Mouse (Mus musculus) ZHBTc4 (cell line): Measurements from ENCODE around the gene Gm8439.

ENCODE experiments used
- DNase-seq: peaks from one replicate; pipeline ENCODE4 v3.0.0-alpha.2; 2011; ENCODE audit warnings: low read depth, low spot score

Gene Gm8439

DNA sequence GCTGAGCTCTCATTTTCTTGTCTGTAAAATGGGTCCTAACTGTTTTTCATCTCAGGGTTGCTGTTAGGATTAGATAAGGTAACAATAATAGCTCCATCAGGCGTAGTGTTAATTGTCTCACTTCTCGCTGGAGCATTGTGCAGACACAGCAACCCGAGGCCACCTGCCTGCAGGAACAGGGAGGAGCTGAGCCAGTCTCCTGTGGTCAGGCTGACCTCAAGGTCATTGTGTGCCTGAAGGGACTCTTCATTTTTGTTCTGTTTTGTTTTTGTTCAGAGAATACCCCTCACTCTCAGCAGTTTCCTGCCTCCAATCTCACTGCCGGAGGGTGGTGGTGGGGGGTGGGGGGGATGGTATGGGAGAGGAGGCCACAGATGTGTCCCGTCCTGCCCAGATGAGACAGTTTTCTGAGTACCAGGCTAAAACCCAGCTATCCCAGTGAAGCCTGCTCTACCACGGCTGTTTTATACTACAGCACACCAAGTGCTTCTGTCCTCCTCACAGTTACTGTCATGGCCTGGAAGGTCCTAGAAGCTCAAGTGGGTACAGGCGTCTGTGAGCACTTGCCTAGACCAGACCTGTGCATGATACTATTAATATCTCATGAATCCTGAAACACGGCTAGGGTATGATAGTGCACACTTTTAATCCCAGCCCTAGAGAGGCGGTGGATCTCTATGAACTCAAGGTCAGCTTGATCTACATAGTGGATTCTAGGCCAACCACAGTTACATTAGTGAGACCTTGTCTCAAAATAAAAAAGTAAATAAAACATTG lies 23.9 kb downstream of the Gm8439 start:
- peak; percentile 62 for DNase-seq

DNA sequence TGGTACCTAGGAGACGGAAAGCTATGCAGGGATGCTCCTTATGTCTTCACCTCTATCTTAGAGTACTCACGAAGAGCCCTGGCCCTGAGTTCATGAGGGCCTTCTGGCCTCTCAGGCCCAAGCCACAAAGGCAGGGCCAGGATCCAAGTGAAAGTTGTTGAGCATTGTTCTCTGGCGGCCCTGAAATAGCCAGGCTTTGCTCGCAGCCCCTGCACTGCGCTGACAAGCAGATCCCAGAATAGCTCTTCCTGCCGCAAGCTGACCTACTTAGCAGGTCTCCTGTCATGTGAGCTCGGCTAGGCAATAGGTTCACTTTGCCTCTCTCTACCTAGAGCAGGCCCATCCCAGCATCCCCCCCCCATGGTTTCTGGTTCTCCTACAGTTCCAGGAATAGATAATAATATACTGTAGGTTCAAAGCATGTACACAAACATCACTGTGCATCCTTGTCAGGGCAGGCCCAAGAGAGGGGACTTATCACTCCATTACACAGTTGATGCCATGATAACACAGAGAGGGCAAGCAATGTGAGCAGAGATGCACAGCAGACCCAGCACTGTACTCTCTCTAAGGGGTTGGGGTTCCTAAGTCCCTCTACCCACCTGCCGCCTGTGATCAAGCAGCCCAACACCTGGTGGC lies 25.3 kb downstream of the Gm8439 start:
- no peak for DNase-seq

DNA sequence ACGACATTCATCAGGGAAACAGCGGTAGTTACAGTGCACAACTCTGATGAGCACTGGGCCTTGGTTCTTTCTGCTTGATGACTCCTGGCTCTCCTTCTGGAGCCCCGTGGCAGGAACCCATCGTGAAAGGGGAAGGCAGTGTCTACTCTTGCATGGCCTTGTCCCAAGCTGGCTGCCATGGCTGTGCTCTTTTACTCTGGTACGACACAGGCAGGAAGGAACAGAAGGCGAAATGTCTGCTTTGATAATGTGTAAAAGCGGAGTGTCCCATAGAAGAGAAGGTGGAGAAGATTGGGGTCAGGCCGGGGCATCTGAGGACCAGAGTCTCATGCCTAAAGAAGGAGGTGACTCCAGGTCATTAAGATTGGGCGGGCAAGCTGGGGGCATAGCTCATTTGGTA lies 26.1 kb downstream of the Gm8439 start:
- DNase-seq = no peak

DNA sequence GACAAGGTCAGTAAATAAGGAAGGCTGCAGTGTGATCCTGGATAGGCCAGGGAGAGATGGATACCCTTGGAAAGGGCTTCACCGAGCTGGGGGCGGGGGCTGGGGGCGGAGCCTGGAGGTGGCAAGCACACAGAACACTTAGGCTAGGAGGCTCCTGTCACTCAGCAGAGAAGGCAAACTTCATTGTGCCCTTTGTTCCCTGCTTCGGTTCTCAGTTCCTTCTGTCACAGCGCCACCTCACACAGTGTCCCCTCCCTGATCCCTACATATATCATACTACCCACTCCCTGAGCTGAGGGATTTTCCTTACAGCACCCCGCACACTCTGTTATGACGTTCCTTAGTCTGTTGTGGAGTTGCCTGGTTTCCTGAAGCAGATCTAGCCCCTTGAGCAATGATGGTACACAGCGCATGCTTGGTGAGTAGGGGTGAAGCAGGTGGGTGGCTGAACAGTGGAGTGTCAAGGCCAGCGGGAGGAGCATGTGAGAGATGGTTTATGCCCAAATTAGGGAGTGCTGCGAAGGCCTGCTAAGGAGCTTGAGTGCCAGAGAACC lies 27.1 kb downstream of the Gm8439 start:
- peak; percentile 81 for DNase-seq

DNA sequence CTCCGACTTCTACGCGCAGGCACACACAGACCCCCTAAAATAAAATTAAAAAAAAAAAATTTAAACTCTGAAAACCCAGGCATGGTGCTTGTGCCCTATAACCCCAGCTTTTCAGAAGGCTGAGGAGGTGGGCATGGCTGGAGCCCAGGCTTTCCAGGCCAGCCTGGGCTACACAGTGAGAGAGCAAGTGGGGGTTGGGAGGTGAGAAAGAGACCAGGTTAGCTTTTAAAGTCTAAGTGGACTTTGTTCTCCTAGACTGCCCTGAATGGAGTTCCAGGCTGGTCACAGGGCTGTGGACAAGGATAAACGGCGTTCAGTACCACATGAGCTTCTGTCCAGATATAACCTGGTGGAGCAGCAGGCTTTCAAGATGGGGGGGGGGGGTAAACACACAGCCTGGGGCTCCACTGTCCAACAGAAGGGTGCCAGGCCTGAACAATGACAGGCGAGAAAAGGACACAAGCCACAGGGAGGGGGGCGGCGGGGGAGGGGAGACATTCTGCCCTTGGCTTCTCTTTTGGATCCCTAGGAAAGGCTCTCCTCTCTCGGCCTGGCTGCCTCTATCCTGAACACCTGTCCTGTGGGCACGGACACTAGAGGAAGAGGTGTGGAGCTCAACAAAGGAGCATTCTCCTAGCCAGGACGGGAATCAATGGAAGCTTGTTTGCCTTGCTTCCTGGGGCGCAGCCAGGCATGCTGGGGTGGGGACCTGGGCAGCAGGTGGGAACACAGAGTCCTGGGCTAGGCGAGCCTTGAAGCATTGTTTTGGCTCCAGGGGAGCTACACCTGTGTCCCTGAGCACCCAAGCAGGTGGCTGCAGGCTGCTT lies 27.9 kb downstream of the Gm8439 start:
- peak; percentile 33 for DNase-seq

DNA sequence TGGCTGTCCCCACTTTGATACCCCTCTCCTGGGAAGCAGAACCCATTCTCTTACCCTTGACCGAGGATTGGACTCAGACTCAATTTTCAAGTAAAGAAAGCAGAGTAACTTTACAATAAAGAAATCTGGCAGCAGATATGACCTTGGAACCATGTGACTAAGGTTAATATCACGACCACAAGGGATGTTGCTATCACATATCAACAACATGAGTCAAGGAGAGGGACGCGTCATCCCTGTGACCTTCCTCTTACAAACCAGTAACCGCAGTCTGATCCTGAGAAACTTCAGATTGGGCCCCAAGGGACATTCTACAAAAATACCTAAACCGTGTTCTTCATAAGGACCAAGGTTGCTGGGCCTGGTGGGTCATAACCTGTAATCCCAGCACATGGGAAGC lies 39.2 kb downstream of the Gm8439 start:
- DNase-seq = no peak

DNA sequence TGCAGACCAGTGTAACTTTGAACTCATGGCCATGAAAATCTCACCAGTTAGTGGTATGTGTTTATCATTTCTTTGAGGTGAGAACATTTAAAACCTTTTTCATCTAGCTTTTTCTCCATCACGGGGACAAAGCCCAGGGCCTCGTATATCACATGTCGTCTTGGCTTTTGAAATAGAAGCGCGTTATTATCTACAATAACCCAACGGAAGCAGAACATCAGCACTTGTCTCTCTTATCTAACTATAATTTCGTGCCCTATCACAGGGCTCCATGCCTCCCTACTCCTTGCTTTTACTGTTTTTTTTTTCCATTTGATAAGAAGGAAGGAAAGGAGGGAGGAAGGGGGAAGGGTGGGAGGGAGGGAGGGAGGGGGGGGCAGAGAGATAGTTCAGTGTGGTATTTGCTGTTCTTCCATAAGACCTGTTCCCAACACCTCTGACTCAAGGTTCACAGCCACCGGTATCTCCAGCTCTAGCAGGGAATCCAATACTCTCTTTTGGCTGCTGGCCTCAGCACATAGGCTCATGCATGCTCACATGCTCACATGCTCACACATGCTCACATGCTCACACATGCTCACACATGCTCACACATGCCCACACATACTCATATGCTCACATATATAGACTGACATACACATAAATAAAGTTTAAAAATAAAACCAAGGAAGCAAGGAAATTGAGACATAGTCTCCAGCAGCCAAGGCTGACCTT lies 41.8 kb downstream of the Gm8439 start:
- no peak for DNase-seq

DNA sequence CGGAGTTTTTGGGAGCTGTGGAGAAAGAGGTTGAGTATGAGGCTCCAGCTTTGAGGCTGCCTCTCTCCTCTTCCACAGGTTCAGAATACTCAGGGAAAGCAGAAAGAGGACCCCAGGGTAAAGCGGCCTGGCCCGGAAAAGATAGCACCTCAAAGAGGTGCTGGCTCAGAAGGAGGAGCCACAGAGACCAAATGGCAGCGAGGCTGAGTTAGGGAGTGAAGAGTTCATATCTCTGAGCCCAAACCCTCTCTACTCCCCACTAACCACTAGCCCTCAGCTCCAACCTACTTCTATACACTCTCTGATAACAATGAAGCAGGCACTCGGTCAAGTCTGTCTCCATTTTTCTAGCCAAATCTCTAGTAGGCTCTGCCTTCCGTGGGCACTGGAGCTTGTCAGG lies 43.3 kb downstream of the Gm8439 start:
- no peak for DNase-seq

DNA sequence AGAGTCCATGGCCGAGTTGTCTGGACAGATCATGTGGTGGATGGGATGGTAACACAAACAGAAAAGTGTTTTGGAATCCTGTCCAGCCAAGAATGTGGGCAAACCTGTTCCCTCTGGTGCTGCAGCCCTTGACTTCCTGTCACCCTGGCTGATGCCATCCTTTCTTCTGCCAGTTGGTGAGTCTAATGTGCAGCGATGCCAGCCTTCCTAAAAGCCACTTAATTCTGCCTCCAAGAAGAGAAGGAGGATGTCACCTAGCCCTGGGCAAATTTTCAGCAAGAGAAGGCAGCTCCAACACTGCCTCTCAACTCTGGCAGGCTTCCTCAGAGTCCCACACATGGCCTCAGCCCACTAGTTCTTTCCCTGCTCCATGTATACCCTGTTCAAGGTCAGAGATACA lies 46.8 kb downstream of the Gm8439 start:
- no peak for DNase-seq

DNA sequence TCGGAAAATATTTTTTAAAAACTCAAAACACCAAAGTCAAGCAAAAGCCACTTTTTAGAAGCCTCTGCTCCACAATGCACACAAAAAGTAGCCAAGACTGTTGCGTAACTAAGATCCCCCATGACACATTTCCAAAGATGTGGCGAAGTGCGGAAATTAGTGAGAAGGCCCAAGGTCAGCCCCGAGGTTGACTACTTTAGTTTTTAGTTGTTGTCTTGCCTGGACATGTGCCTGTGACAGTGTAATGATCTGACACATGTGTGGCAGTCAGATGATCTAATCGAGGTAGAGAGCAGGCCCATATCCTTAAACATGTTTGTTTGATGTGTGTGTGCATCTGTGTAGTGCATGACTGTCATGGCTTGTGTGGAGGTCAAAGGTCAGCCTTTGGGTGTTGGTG lies 53.4 kb downstream of the Gm8439 start:
- no peak for DNase-seq

DNA sequence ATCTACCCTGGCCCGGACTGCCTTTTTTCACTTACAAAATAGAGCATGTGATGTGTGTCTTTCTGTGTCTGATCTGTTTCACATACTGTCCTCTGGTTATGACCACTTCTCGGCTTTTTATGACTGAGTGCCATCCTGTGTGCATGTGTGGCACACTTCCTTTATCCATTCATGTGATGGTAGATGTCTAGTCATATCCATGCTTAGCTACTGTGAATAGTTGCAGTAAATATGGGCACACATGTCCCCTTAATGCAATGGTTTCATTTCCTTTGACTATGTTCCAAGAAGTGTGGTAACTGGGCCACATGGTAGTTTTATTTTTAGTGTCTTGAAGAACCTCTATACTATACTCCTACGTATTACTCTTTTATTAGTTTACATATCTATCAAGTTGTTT lies 55.4 kb downstream of the Gm8439 start:
- no peak for DNase-seq

DNA sequence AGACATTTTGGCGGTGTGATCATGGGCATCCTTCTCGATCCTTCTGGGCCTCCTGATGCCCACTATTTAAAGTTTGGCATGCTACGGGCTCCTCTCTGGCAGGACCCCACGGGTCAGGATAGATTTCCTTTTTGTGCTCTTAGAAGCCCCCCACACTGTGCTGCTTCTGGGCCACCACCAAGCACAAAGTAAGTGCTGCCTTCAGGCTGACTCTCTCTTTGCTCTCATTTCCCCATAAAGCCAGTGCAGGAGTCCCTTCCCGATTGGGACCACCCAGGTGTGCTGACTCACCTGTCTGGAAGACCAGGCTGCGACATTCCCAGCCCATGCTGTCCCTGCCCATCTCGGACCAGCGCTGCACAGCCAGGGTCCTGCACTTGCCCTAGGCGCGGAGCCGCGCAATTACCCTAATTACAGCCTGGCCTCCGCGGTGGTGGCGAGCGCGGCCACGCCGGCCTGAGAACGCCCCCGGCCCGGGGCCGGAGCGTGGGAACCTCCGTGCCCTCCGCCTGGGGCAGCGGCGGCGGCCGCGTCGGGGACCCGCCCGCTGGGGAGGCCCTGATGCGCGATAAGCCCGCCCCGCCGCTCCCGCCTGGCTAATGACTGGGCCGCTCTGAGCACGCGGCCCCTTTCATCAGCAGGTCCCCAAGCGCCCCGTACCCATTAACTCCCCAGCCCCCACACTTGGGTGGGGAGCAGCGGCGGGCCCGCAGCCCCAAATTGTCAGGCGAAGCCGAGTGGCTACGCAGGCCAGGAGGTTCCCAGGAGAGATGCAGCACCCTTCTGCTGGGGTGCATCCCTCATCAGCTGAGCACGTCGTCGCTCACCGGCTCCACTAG lies 61.0 kb downstream of the Gm8439 start:
- DNase-seq = peak; percentile 27

DNA sequence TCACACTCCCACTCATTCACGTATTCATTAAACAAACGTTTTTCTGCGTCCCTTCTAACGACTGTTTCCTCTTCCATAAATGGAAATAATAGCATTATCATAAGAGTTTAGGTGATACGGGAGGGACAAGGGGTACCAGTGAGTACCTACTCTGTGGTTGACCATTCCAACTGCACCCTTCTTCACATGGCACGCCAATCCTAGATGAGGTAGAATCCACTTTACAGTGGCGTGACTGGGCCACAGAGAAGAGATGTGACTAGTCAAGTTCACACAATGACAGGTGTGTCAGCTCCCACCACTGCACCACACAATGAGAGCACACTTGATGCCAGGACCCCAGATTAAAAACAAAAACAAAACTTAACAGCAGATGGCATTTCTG lies 61.7 kb downstream of the Gm8439 start:
- DNase-seq = no peak

DNA sequence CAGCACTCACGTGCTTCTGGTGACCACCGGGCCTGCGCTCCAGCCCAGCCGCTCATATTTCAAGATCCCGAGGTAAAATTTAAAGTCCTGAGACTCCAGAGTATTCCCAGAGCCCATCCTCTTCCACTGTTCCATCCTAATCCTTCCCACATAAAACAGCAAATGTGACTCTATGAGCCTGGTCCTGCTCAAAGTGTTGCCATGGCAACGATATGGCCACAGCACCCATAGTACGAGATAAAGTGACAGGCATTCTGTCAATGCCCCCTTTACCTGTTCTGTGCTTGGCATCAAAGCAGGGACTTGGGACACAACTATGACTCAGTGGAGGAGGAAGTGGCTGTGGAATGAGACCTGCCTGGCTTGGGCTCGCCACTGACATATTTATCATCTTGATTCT lies 67.4 kb downstream of the Gm8439 start:
- DNase-seq = no peak
